26 mouse cellular contexts compared by ENCODE assay signal in the genomic region with DNA sequence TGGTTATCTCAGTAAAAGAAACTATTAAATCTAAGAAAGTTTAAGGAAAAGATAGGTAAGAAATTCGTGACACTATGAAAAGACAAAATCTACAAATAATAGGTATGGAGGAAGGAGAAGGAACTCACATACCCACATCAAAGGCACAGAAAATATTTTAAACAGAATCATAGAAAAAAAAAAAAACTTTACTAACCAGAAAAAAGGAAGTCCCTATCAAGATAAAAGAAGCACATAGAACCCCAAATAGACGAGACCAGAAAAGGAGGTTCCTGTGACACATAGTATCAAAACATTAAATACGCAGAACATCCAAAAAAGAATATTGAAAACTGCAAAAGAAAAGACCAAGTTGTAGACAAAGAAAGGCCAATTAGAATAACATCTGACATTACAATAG.
DNase-seq lines count a peak whose midpoint lies in the region; ATAC-seq lines count a peak whose summit lies in the region.
"Had no signal": no experiment of that assay in that cellular context is flagged by ENCODE, and none has a peak within 500 bp of the region (broad histone marks: within the 10 kb centered on the region; RNA-seq: fewer than 3 reads in every experiment).

No protein-coding gene starts in this region.

- H3K9ac ChIP-seq in liver, embryonic 11.5 days (ENCODE audit: low read depth, low read length) = no peak overlapping the region
- H3K9ac ChIP-seq: embryonic facial prominence, embryonic 13.5 days; forebrain, embryonic 12.5 days; forebrain, embryonic 15.5 days; hindbrain, embryonic 12.5 days; hindbrain, embryonic 15.5 days had no signal

- DNase-seq in A20 (ENCODE audit: low read depth, low spot score) = peak; percentile 7
- DNase-seq in induced T-regulatory cell, adult 2 months (ENCODE audit: low read depth) = peak; percentile 42
- DNase-seq in right cerebral cortex, postnatal 10 days (ENCODE audit: low spot score in 2 of 2) = no peak
- DNase-seq in adrenal gland, postnatal 10 days = no peak
- no peak for DNase-seq in layer of hippocampus, postnatal 36 days
- no peak for DNase-seq in liver, embryonic 11.5 days (ENCODE audit: low spot score)
- DNase-seq: adrenal gland, adult 2 months; adrenal gland, postnatal 25 days; cerebellum, adult 11-12 months; cerebellum, adult 8-10 months; cerebellum, postnatal 10 days; cerebellum, postnatal 36 days; embryo, embryonic 11 days; gastrocnemius, postnatal 10 days; heart, adult 11 months had no signal

- H3K4me2 ChIP-seq in liver, embryonic 11.5 days = no peak overlapping the region
- H3K4me2 ChIP-seq: embryonic facial prominence, embryonic 13.5 days; forebrain, embryonic 12.5 days; forebrain, embryonic 15.5 days; heart, embryonic 11.5 days; hindbrain, embryonic 12.5 days; hindbrain, embryonic 15.5 days had no signal

- H3K4me1 ChIP-seq in liver, embryonic 11.5 days (replicated peaks; ENCODE audit: control insufficient read depth, insufficient read depth, low read length) = no peaks in the 10 kb centered on the region
- H3K4me1 ChIP-seq: embryonic facial prominence, embryonic 10.5 days; embryonic facial prominence, embryonic 13.5 days; forebrain, embryonic 12.5 days; forebrain, embryonic 15.5 days; hindbrain, embryonic 12.5 days; hindbrain, embryonic 15.5 days had no signal

- no peaks in the 10 kb centered on the region for H3K36me3 ChIP-seq in liver, embryonic 11.5 days (ENCODE audit: control insufficient read depth, insufficient read depth, low read length)
- H3K36me3 ChIP-seq: embryonic facial prominence, embryonic 10.5 days; embryonic facial prominence, embryonic 13.5 days; forebrain, embryonic 12.5 days; forebrain, embryonic 15.5 days; hindbrain, embryonic 12.5 days; hindbrain, embryonic 15.5 days had no signal

- no peak overlapping the region for H3K4me3 ChIP-seq in liver, embryonic 11.5 days (ENCODE audit: low read depth, low read length)
- H3K4me3 ChIP-seq: embryonic facial prominence, embryonic 10.5 days; embryonic facial prominence, embryonic 13.5 days; erythroblast, embryonic 14.5 days; forebrain, embryonic 12.5 days; forebrain, embryonic 15.5 days; hindbrain, embryonic 12.5 days; hindbrain, embryonic 15.5 days had no signal

- H3K27me3 ChIP-seq in liver, embryonic 11.5 days (replicated peaks; ENCODE audit: control insufficient read depth, insufficient read depth, low read length) = no peaks in the 10 kb centered on the region
- H3K27me3 ChIP-seq: embryonic facial prominence, embryonic 13.5 days; forebrain, embryonic 12.5 days; forebrain, embryonic 15.5 days; hindbrain, embryonic 12.5 days; hindbrain, embryonic 15.5 days; Patski had no signal

- 68% methylated on average over 3 of the region's 3 CpGs for WGBS in liver, embryonic 11.5 days

- ATAC-seq in CD4-positive, CD25-positive, alpha-beta regulatory T cell, adult 4 months = peak; percentile 88
- no peak for ATAC-seq in liver, embryonic 11.5 days (replicated peaks; ENCODE audit: low FRiP score)
- ATAC-seq: forebrain, embryonic 15.5 days; intestine, embryonic 16.5 days; Patski had no signal

- no peaks in the 10 kb centered on the region for H3K9me3 ChIP-seq in liver, embryonic 11.5 days (ENCODE audit: control insufficient read depth, low read length)
- H3K9me3 ChIP-seq: embryonic facial prominence, embryonic 10.5 days; embryonic facial prominence, embryonic 13.5 days; forebrain, embryonic 12.5 days; forebrain, embryonic 15.5 days; hindbrain, embryonic 12.5 days; hindbrain, embryonic 15.5 days had no signal

- H3K27ac ChIP-seq in liver, embryonic 11.5 days (ENCODE audit: low read depth, low read length) = no peak overlapping the region
- H3K27ac ChIP-seq: embryonic facial prominence, embryonic 10.5 days; embryonic facial prominence, embryonic 13.5 days; forebrain, embryonic 12.5 days; forebrain, embryonic 15.5 days; hindbrain, embryonic 12.5 days; hindbrain, embryonic 15.5 days had no signal

Comparison
In these comparisons a context has a peak if more than half of its experiments do, and no peak if none do; other contexts are left out.
1. DNase-seq: peak in A20 (single experiment) and induced T-regulatory cell, adult 2 months (single experiment); none in right cerebral cortex, postnatal 10 days (0 of 2), adrenal gland, postnatal 10 days (single experiment), layer of hippocampus, postnatal 36 days (0 of 2) and liver, embryonic 11.5 days (single experiment).